Comparison of ENCODE assay signal across 10 mouse cellular contexts in genomic region chr2:131344449-131344848, GRCm38 (mm10). TPM values are rescaled to one million over a fixed set of nuclear protein-coding genes. Genes with fewer than 3 reads are reported as not detected.
DNase-seq lines count a peak whose midpoint lies in the region; ATAC-seq and TF ChIP-seq lines count a peak whose summit lies in the region.
"Had no signal": no experiment of that assay in that cellular context is flagged by ENCODE, and none has a peak within 500 bp of the region (broad histone marks: within the 10 kb centered on the region; RNA-seq: fewer than 3 reads in every experiment).

No protein-coding gene starts in this region.

- no peaks in the 10 kb centered on the region for H3K36me3 ChIP-seq in stomach, postnatal 0 days (ENCODE audit: control insufficient read depth, insufficient read depth, low read length)
- H3K36me3 ChIP-seq in liver, postnatal 0 days (replicated peaks; ENCODE audit: insufficient read depth, low read length), result no peaks in the 10 kb centered on the region
- H3K36me3 ChIP-seq: liver, embryonic 15.5 days had no signal

- 75% methylated on average over 3 of the region's 3 CpGs for WGBS in stomach, postnatal 0 days
- WGBS in liver, postnatal 0 days (ENCODE audit: insufficient replicate concordance), result 75% methylated on average over 3 of the region's 3 CpGs

- H3K27me3 ChIP-seq in stomach, postnatal 0 days (ENCODE audit: control insufficient read depth, insufficient read depth, low read length), result no peaks in the 10 kb centered on the region
- H3K27me3 ChIP-seq in liver, postnatal 0 days (ENCODE audit: insufficient read depth, low read length), result no peaks in the 10 kb centered on the region
- H3K27me3 ChIP-seq: liver, embryonic 15.5 days had no signal

- H3K9ac ChIP-seq in stomach, postnatal 0 days (ENCODE audit: low read length), result no peak overlapping the region
- no peak overlapping the region for H3K9ac ChIP-seq in liver, postnatal 0 days (replicated peaks)
- H3K9ac ChIP-seq: liver, embryonic 15.5 days had no signal

- no peak overlapping the region for H3K4me2 ChIP-seq in stomach, postnatal 0 days (replicated peaks; ENCODE audit: low read depth)
- H3K4me2 ChIP-seq in liver, postnatal 0 days (ENCODE audit: low read depth, low read length), result no peak overlapping the region
- H3K4me2 ChIP-seq: liver, embryonic 15.5 days had no signal

- H3K27ac ChIP-seq in stomach, postnatal 0 days (replicated peaks), result no peak overlapping the region
- H3K27ac ChIP-seq in liver, postnatal 0 days (ENCODE audit: low read depth), result no peak overlapping the region
- H3K27ac ChIP-seq: liver, embryonic 15.5 days had no signal

- DNase-seq in cerebellum, postnatal 4 days (ENCODE audit: low spot score in 2 of 2), result no peak
- peak; percentile 27 to 50 for DNase-seq in lung, adult 18-20 months
- DNase-seq in lung, postnatal 10 days, result no peak
- peak; percentile 60 to 74 for DNase-seq in cerebellum, postnatal 25 days
- peak; percentile 40 for DNase-seq in layer of hippocampus, adult 9-11 months
- DNase-seq in stomach, postnatal 0 days (ENCODE audit: low spot score), result no peak
- DNase-seq in liver, postnatal 0 days, result no peak
- DNase-seq: B cell, adult 2 months had no signal

- ATAC-seq in cerebellum, adult (ENCODE audit: insufficient number of reproducible peaks, low FRiP score, low TSS enrichment), result peak; percentile 84
- ATAC-seq in stomach, postnatal 0 days (ENCODE audit: low FRiP score, low TSS enrichment), result no peak
- ATAC-seq in liver, postnatal 0 days, result no peak

- H3K4me3 ChIP-seq in stomach, postnatal 0 days (ENCODE audit: low read depth, low read length), result no peak overlapping the region
- H3K4me3 ChIP-seq in liver, postnatal 0 days (ENCODE audit: low read depth, low read length), result no peak overlapping the region
- H3K4me3 ChIP-seq: liver, embryonic 15.5 days had no signal

- no peak for TF ChIP-seq EP300 in stomach, postnatal 0 days (optimal IDR thresholded peaks at IDR 0.05)
- no peak for TF ChIP-seq EP300 in liver, postnatal 0 days (IDR thresholded peaks at IDR 0.05; ENCODE audit: low read depth)

- H3K4me1 ChIP-seq in stomach, postnatal 0 days (replicated peaks; ENCODE audit: control insufficient read depth, insufficient read depth), result no peaks in the 10 kb centered on the region
- no peaks in the 10 kb centered on the region for H3K4me1 ChIP-seq in liver, postnatal 0 days (ENCODE audit: insufficient read depth)
- H3K4me1 ChIP-seq: liver, embryonic 15.5 days had no signal

- H3K9me3 ChIP-seq in stomach, postnatal 0 days (ENCODE audit: control insufficient read depth, low read length), result no peaks in the 10 kb centered on the region
- H3K9me3 ChIP-seq in liver, postnatal 0 days (ENCODE audit: low read length), result no peaks in the 10 kb centered on the region
- H3K9me3 ChIP-seq: liver, embryonic 15.5 days had no signal

- TF ChIP-seq CTCF in stomach, postnatal 0 days (IDR thresholded peaks at IDR 0.05; ENCODE audit: low read depth), result no peak
- TF ChIP-seq CTCF in liver, postnatal 0 days (IDR thresholded peaks at IDR 0.05; ENCODE audit: low read depth), result no peak

RNA-seq across cellular contexts. Expression of gene Rnf24, which starts 8.2 kb away (rescaled TPM):
- polyA plus RNA-seq in stomach, postnatal 0 days (2015; fragmentation: Nextera tagmentation; extraction: Ambion mirVana), result 1.2 and 1.3 TPM in 2 replicates
- polyA plus RNA-seq in liver, postnatal 0 days (2015; fragmentation: Nextera tagmentation; extraction: Ambion mirVana), result 0.50 and 0.94 TPM in 2 replicates

Comparison
In these comparisons a context has a peak if more than half of its experiments do, and no peak if none do; other contexts are left out.
1. DNase-seq: peak in lung, adult 18-20 months (2 of 2), cerebellum, postnatal 25 days (2 of 2) and layer of hippocampus, adult 9-11 months (single experiment); none in cerebellum, postnatal 4 days (0 of 2), lung, postnatal 10 days (single experiment), stomach, postnatal 0 days (single experiment) and liver, postnatal 0 days (single experiment).